Mouse (Mus musculus) ES-CJ7 (cell line): ENCODE results near the gene Stmn3.

Source experiments
- DNase-seq: peaks from one replicate; pipeline ENCODE4 v3.0.0; 2011; ENCODE audit warnings: low read depth, low spot score

Stmn3 gene

DNA sequence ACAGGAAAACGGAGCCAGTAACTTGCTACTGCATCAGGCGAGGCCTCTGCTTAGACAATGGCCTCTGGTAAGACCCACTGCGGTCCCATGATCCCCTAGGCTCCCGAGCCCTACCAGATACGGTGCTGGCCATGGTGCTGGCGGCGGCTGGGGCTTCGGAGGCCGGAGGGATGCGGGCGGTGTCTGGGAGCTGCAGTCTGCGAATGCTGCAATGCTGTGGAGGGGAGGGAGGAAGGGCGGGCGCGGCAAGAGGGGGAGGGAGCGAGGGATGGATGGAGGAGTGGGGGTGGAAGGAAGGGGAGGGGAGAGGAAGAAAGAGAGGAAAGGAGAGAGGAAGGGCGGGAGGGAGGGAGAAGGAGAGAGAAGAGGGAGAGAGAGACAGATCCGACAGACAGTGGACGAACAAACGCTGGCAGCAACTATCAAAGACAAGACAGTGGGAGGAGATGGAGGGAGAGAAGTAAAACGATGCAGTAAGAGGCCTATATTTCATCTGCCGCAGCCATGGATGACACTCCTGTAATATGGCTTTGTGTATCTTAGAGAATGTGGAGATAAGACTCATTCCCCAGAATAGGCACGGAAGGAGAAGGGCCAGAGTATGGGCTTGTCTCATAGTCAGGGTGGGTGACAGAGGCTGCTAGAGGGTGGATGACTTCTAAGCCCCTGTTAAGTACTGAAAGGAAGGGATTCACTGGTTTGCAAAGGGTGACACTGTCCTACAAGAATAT, at the start of gene Stmn3:
TSS of gene Stmn3 (minus strand) at position 421 of the 731 bp plus-strand sequence.
- peak; percentile 89 for DNase-seq

DNA sequence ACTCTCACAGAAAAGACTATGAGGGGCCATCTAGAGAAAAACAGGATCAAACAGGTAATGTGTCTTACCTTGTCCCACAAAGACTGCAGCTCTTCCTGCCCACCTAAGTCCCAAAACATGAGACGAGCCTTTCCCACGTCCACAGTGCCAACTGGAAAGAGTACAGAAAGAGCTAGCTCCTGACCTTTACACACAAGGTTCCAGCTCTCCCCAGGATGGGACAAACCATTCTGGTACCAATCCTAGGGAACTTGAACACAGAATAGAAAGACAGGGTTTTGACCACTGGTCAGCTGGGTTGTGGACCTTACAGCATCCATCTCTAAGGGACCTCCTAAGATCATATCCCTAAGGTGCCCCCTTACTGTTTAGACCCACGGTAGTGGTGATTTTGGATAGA, 49.6 kb upstream of the Stmn3 start:
- no peak for DNase-seq

DNA sequence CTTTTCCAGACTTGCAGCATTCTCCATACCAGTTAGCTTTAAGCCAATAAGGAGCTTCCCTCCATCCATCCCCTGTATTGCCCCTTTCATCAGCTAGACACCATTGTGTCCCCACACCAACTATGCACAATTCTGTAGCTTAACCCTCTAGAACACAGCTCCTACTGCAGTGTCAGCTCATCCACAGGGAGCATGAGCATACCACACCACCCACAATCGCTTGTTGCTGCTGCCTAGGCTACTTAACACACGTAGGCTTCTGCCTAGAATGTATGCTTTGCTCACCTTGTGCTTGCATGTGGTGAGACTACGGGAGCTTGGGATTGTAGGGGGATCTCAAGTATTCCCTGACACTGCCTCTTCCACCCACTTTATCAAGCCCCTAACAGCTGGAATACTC, 42.5 kb upstream of the Stmn3 start:
- DNase-seq: no peak

DNA sequence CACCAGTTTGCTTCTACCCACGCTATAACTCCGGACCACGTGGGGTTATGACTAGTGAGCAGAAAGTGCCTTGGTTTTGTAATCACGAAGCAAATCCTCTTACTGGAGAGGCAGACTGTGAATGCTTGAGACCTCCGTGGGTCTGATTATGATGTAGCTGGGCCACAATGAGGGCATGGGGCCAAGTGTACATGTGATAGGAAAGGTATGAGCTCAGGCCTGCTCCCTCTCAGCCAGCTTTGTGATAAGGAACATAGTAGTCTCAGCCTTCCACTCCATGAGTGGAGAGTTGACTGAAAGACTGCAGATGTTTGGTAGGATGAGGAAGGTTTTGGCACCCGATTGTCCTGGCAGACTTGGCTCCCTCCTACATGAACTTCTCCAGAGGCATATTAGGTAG, 28.5 kb upstream of the Stmn3 start:
- no peak for DNase-seq

GRCm38 (mm10) chr2:181340426-181340825, 26.1 kb upstream of the Stmn3 start:
- no peak for DNase-seq

- DNase-seq: peak; percentile 66
These were observed 19.7 kb upstream of the Stmn3 start for GRCm38 (mm10) chr2:181334023-181334422.

- DNase-seq: peak; percentile 82
These were observed 18.2 kb upstream of the Stmn3 start for GRCm38 (mm10) chr2:181332542-181332941.

DNA sequence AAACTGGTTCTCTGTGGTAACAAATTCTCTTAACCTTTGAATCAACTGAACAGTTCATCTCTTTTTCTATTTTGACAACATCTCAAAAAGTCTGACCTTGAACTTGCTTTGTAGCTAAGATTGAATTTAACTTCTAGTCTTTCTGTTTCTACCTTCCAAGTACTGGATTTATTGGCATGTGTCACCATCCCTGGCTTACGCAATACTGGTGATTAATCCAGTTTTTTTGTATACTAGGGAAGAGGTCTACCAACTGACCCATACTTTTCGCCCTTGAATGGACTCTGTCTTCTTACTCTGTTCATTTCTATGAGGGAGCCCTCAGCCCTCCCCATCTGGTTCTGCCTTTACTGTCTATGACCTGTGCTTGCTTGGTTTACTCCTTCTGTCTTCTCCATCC, 11.8 kb upstream of the Stmn3 start:
- DNase-seq: no peak

DNA sequence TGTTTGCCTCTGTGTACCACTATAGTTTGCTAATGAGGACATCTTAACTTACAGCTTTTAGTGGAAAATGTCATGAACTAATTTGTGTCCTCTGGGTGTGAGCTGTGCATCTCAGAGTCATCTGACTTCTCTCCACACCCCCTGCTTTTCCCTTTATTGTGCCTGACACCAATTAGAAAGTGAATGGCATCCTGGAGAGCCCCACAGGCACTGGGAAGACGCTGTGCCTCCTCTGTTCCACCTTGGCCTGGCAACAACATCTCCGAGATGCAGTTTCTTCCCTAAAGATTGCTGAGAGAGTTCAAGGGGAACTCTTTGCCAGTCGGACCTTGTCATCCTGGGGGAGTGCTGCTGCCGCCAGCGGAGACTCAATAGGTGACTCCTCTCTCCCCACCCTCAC, 7.8 kb upstream of the Stmn3 start:
- peak; percentile 68 for DNase-seq

DNA sequence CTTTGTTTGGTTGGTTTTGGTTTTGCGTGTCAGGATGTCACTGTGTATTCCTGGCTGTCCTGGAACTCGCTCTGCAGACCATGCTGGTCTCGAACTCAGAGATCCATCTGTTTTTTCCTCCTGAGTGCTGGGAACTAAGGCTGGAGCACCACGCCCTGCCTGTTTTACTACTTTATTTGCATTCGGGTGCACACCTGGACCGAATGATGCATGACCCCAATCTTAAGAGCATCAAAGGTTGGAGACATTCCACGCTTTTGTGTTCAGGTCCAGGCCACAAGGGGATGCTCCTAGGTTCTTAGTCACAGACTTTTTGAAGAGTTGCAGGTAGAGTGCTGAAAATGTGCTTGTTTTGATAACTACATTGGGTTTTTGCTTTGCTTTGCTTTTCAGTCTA, 5.8 kb upstream of the Stmn3 start:
- DNase-seq: peak; percentile 52

- DNase-seq: peak; percentile 93
These were observed 5.2 kb upstream of the Stmn3 start, which contains the start of gene Rtel1 for GRCm38 (mm10) chr2:181319248-181320102. TSS of gene Rtel1 (plus strand) at chr2:181319739.

GRCm38 (mm10) chr2:181313344-181314079, 788 bp downstream of the Stmn3 start:
- peak; percentile 80 for DNase-seq

- DNase-seq: peak; percentile 66
These were observed 1.3 kb downstream of the Stmn3 start for GRCm38 (mm10) chr2:181313006-181313343.

- DNase-seq: no peak
These were observed 1.9 kb downstream of the Stmn3 start for GRCm38 (mm10) chr2:181312435-181312834.

DNA sequence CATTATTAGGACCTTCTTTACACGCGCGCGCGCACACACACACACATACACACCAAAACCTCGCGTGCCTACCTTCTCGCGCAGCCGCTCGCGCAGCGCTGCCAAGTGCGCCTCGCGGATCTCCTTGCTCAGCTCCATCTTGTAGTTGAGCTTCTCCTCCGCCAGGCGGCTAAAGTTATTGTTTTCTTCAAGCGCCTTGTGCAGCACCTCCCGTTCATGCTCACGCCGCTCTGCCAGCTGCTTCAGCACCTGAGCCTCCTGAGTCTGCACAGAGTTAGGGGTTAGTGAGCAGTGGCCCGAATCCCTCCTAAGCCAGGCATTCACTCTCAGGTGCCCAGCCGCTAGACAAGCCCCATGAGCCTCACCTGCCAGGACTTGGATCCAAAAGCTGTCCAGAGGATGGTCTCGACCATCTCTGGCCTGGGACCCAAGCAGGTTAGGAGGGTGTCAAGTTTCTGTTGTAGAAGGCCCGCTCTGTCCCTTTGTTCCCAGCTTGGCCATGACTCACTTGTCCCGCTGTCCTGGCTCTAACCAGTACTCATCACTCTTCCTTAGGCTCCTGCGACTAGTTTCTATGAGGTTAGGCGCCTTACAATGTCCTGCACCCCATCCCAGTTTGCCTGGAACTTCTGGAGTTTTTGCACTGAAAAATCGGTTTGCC, 7.0 kb downstream of the Stmn3 start:
- peak; percentile 89 for DNase-seq

- no peak for DNase-seq
These were observed 9.4 kb downstream of the Stmn3 start for GRCm38 (mm10) chr2:181304944-181305343.

- peak; percentile 88 for DNase-seq
These were observed 12.3 kb downstream of the Stmn3 start for GRCm38 (mm10) chr2:181302041-181302440.

DNA sequence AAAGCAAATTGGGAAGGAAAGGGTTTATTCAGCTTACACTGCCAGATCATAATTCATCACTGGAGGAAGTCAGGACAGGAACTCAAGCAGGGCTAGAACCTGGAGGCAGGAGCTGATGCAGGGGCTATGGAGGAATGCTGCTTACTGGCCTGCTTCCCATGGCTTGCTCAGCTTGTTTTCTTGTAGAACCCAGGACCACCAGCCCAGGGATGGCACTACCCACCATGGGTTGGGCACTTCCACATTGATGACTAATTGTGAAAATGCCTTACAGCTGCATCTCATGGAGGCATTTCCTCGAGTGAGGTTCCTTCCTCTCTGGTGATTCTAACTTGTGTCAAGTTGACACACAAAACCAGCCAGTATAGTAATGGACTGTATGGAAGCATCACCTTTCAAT, 23.4 kb downstream of the Stmn3 start:
- DNase-seq: no peak

- no peak for DNase-seq
These were observed 25.6 kb downstream of the Stmn3 start for GRCm38 (mm10) chr2:181288691-181289090.

- peak; percentile 99 for DNase-seq
These were observed 26.3 kb downstream of the Stmn3 start, which contains the start of gene Gmeb2 for GRCm38 (mm10) chr2:181287958-181288350. TSS of gene Gmeb2 (minus strand) at chr2:181288035.

- DNase-seq: peak; percentile 64
These were observed 26.9 kb downstream of the Stmn3 start for GRCm38 (mm10) chr2:181287338-181287957.
